Mouse (Mus musculus) spleen, adult 2 months (tissue): Measurements from ENCODE around the gene Nfkbia. TPM values are rescaled to one million over a fixed set of nuclear protein-coding genes. Genes with fewer than 3 reads are reported as not detected.

ENCODE experiments used
- DNase-seq, 2 experiments: peaks; one replicate each; pipeline versions ENCODE4 v3.0.0 to v3.0.0-alpha.2; 2012 to 2021; ENCODE audit warnings: low spot score in 2 of 2, low read depth in 1 of 2
- H3K27ac ChIP-seq: fragments of 200-500 bp; 2 replicates; pipeline ENCODE4 v1.5.1; 2012; ENCODE audit warnings: low read length, inconsistent platforms; ENCODE audit not compliant: insufficient read depth
- H3K27me3 ChIP-seq: fragments of 200-500 bp; 2 replicates; pipeline ENCODE4 v1.6.1; 2012; ENCODE audit warnings: mild to moderate bottlenecking, moderate library complexity, low read length, inconsistent platforms; ENCODE audit not compliant: control insufficient read depth, insufficient read depth
- H3K36me3 ChIP-seq: fragments of 200-500 bp; 2 replicates; pipeline ENCODE4 v1.6.1; 2012; ENCODE audit warnings: mild to moderate bottlenecking, low read length, inconsistent platforms; ENCODE audit not compliant: control insufficient read depth, insufficient read depth
- H3K4me1 ChIP-seq: fragments of 200-500 bp; 2 replicates; pipeline ENCODE4 v1.6.1; 2011; ENCODE audit warnings: inconsistent platforms; ENCODE audit not compliant: control insufficient read depth, insufficient read depth, insufficient read length
- H3K4me3 ChIP-seq: fragments of 200-500 bp; 2 replicates; pipeline ENCODE4 v1.5.1; 2011; ENCODE audit warnings: mild to moderate bottlenecking, inconsistent platforms; ENCODE audit not compliant: insufficient read depth, insufficient read length; ENCODE audit errors: extremely low read depth
- CTCF ChIP-seq: fragments of 200-500 bp; IDR thresholded peaks from 2 replicates; pipeline ENCODE4 v1.5.1; 2011; ENCODE audit warnings: mild to moderate bottlenecking, inconsistent platforms; ENCODE audit not compliant: insufficient read depth, insufficient read length, insufficient replicate concordance; ENCODE audit errors: extremely low read depth
- POLR2A ChIP-seq: fragments of 200-500 bp; IDR thresholded peaks from 2 replicates; pipeline ENCODE4 v1.6.1; 2011; ENCODE audit warnings: low read depth, low read length, inconsistent platforms
- WGBS: fragments of 180-500 bp; shearing (Covaris S2); methylation state at CpG from one replicate; pipeline ENCODE4 v1.1.7; 2018; 5-methylcytosine and 5-hydroxymethylcytosine counted together
- polyA plus RNA-seq: library from polyadenylated mRNA; depleted of rRNA; stranded (reverse); fragments of >200 nt; gene quantifications from 2 replicates; pipeline ENCODE4 v1.2.3, GENCODE M21; 2012

Gene Nfkbia
- polyA plus RNA-seq, 1 experiment, result 287 TPM

DNA sequence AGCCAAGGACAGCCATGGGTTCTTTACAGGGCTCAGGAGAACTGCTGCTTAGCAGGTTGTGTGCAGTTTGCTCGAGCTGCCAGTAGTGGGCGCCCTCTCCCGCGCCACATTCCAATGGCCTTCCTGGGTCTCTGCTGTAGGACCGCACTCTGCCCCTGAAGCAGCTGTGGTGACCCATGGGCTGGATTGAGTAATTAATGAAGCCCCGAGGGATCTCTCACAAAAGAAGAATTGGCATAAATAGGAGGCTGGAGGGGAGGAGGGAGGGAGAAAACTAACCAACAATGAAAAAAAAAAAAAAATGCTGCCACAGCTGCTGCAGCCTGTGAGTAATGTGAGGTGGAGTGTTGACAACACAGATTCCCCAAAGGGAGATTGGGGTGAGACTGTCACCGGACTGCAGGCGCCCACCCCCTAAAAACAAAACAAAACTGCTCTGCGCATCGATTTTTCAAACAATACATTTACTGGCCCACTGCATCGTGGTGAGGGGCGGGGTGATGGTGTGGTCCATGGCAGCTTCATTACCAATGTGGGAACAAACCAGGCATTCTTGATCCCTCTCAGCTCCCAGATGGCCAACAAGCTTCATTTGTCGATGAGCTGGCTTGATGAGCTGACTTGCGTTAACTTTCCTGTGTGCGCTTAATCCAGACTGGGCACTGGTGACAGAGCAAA lies 25.8 kb upstream of the Nfkbia start:
- DNase-seq, result peak in 1 of 2 experiments; percentile 7
- no peak for TF ChIP-seq POLR2A
- TF ChIP-seq CTCF, result peak; percentile 46; the same call in 1 of the 2 replicates
- H3K4me1 ChIP-seq, result no peaks in the 10 kb centered on the region
- no peak overlapping the region for H3K27ac ChIP-seq
- no peaks in the 10 kb centered on the region for H3K27me3 ChIP-seq
- H3K4me3 ChIP-seq, result no peak overlapping the region
- 61% methylated on average over 15 of the region's 15 CpGs for WGBS
- no peaks in the 10 kb centered on the region for H3K36me3 ChIP-seq

DNA sequence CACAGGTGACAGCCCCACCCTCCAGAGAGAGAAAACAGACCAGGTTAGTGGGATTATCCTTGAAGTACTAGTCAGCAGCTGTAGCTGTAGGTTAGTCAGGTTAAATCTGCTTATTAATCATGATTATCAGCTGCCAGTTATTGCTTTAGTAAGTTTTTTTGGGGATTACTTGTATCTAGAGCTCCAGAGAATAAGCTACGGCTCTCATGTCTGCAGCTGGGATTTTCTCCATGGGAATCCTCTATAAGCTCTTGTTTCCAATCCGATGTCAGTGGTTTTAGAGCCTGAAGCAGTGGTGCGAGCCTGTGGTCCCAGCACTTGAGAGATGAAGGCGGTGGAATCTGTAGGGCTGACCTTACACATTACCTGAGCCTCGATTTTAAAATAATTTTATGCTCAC lies 16.4 kb upstream of the Nfkbia start:
- H3K27ac ChIP-seq, result no peak overlapping the region
- H3K4me3 ChIP-seq, result no peak overlapping the region
- no peaks in the 10 kb centered on the region for H3K27me3 ChIP-seq
- DNase-seq, result no peak
- no peaks in the 10 kb centered on the region for H3K36me3 ChIP-seq
- H3K4me1 ChIP-seq, result no peaks in the 10 kb centered on the region
- no peak for TF ChIP-seq CTCF
- TF ChIP-seq POLR2A, result no peak
- 84% methylated on average over 5 of the region's 5 CpGs for WGBS

DNA sequence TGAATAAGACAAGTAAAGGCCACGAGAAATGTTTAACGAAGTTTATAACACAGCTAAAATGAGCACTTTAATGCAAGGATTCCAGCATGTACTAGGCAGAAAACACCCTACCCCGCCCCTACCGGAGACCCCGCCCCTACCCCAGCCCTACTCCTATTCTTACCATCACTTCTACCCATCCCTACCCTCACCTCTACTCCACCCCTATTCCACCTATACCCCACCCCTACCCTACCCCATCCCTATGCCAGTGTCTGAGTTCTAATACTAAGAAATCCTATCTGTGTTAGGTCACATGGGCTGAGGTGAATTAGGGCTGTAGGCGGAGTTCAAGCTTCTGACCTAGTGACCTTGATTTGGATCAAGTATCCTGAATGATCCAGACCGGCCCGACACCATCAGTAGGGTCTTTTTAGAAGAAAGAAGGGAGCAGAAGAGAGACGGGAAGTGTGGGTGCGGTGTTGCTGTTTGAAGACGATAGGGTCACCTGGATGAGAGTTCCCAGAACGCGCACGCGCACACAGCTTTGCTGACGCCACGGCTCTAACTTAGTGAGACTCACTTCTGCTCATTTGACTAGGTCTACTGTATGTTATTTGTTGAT lies 15.0 kb upstream of the Nfkbia start:
- Histone ChIP-seq H3K4me3 (no peak overlapping the region), H3K36me3 (no peaks in the 10 kb centered on the region), H3K4me1 (no peaks in the 10 kb centered on the region), H3K27ac (no peak overlapping the region), H3K27me3 (no peaks in the 10 kb centered on the region)
- DNase-seq, result no peak
- WGBS, result 88% methylated on average over 17 of the region's 17 CpGs
- TF ChIP-seq POLR2A (no peak), CTCF (no peak)

DNA sequence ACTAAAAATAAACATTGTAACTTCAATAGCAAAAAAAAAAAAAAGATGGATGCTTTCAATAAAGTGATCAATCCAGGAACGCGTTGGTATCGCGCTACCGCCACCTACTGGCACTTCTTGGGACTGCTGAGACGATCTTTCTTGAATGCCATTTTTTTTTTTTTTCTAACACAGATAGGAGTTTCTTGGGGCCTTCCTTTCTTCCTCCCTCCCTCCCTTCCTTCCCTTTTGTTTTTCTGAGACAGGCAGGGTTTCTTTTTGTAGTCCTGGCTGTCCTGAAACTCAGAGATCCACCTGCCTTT lies 13.5 kb upstream of the Nfkbia start:
- Histone ChIP-seq H3K36me3 (no peaks in the 10 kb centered on the region), H3K27ac (no peak overlapping the region), H3K27me3 (no peaks in the 10 kb centered on the region), H3K4me3 (no peak overlapping the region), H3K4me1 (no peaks in the 10 kb centered on the region)
- TF ChIP-seq POLR2A (no peak), CTCF (peak; percentile 74; the same call in 1 of the 2 replicates)
- DNase-seq, result peak; percentile 54 to 65
- 1% methylated on average over 6 of the region's 6 CpGs for WGBS

DNA sequence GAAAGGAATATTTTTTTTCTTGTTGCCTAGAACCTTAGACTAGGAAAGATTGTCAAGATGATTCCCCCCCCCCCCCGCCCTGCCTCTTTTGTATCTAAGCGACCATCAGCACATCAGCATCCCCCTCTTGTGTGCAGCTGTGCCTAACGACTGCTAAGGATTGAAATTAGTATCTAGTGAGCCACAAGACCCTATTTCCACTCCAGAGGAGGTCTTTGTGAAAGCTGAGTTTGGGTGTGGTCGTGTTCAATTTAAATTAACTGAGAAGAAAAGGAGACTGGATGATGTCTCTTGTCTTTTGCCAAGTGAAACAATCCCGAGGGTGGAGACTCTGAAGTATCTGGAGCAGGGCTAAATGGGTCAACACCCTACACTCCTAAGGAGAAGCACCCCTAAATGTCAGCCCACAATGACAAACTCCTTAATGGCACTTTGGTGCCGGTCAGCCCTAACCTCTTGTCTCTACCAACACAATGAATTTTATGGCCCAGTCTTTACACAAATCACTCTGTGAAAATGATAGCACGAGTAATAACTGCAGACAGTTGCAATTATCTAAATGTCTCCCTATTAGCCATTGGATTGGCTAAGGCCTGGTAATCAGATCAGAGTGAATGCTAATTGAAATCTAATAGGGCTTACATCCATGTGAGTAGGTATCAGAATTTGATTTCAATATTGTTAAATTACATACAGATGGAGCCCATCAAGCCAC lies 13.0 kb upstream of the Nfkbia start:
- no peaks in the 10 kb centered on the region for H3K36me3 ChIP-seq
- 75% methylated on average over 7 of the region's 7 CpGs for WGBS

DNA sequence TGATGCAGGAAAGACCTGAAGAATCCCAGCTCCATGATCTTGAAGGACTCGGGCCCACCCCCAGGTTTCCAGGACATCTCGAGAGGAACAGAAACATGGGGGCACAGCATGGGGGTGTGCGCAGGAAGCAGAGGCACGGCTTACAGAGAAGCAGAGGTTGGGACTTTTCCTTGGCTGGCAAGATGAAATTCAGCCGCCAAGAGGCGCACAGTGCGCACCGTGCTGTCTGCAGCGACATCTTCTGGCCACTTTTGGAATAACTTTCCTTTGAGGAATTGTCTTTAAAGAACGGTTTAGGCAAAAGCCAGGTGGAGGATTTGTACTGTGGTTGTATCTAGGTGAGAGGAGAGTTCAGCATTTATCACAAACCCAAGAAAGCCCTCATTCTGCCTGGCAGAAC lies 6.6 kb upstream of the Nfkbia start:
- TF ChIP-seq CTCF (peak; percentile 99), POLR2A (no peak)
- H3K4me1 ChIP-seq, result no peaks in the 10 kb centered on the region; the same call in 1 of the 2 replicates
- H3K27me3 ChIP-seq, result no peaks in the 10 kb centered on the region
- no peak overlapping the region for H3K4me3 ChIP-seq
- no peaks in the 10 kb centered on the region for H3K36me3 ChIP-seq
- DNase-seq, result peak; percentile 64 to 74
- WGBS, result under 1% methylated on average over 10 of the region's 10 CpGs
- no peak overlapping the region for H3K27ac ChIP-seq

More for the DNA sequence above, 13.0 kb upstream of the Nfkbia start:
- Histone ChIP-seq H3K27ac (no peak overlapping the region), H3K4me3 (no peak overlapping the region), H3K27me3 (no peaks in the 10 kb centered on the region), H3K4me1 (no peaks in the 10 kb centered on the region)
- TF ChIP-seq CTCF, result no peak
- no peak for DNase-seq
